In genomic region chr1:167289567-167290262, GRCm38 (mm10) we compare ENCODE assay signal across 9 mouse cellular contexts. TPM values are rescaled to one million over a fixed set of nuclear protein-coding genes. Genes with fewer than 3 reads are reported as not detected.
DNase-seq lines count a peak whose midpoint lies in the region; ATAC-seq and TF ChIP-seq lines count a peak whose summit lies in the region.
"Had no signal": no experiment of that assay in that cellular context is flagged by ENCODE, and none has a peak within 500 bp of the region (broad histone marks: within the 10 kb centered on the region; RNA-seq: fewer than 3 reads in every experiment).

No protein-coding gene starts in this region.

- 0 out of 2 replicates have a peak, but pooled peaks have one; percentile 15 for ATAC-seq in heart, embryonic 11.5 days (replicated peaks; ENCODE audit: insufficient number of reproducible peaks, low FRiP score, low TSS enrichment)
- peak; percentile 24; the same call in 1 of the 2 replicates for ATAC-seq in forebrain, postnatal 0 days
- peak; percentile 69 for ATAC-seq in midbrain, embryonic 13.5 days
- no peak for ATAC-seq in CD4-positive, CD25-positive, alpha-beta regulatory T cell, adult 4 months

- peaks cover 4% of the 10 kb centered on the region for H3K79me2 ChIP-seq in MEL (ENCODE audit: control insufficient read depth, insufficient read depth, low read length, poor library complexity)

- no peak overlapping the region for H3K4me3 ChIP-seq in heart, embryonic 11.5 days (ENCODE audit: low read depth, low read length)
- no peak overlapping the region; a peak in 1 of 4 replicates for H3K4me3 ChIP-seq in MEL (ENCODE audit: control insufficient read depth in 1 of 2, insufficient read depth in 1 of 2, low read depth in 2 of 2, low read length in 2 of 2)
- no peak overlapping the region for H3K4me3 ChIP-seq in forebrain, postnatal 0 days (ENCODE audit: low read depth, low read length)
- H3K4me3 ChIP-seq in midbrain, embryonic 13.5 days (replicated peaks) = no peak overlapping the region

- H3K4me1 ChIP-seq in heart, embryonic 11.5 days (ENCODE audit: control insufficient read depth, insufficient read depth, low read length) = peaks cover 12% of the 10 kb centered on the region; the same call in 1 of the 2 replicates
- H3K4me1 ChIP-seq in MEL (ENCODE audit: control insufficient read depth in 1 of 2, insufficient read depth in 2 of 2, low read length in 2 of 2) = peaks cover 8 to 22% of the 10 kb centered on the region in 2 experiments
- H3K4me1 ChIP-seq in forebrain, postnatal 0 days (ENCODE audit: insufficient read depth) = no peaks in the 10 kb centered on the region
- peaks cover 20% of the 10 kb centered on the region for H3K4me1 ChIP-seq in midbrain, embryonic 13.5 days (replicated peaks)

- H3K27me3 ChIP-seq in heart, embryonic 11.5 days (ENCODE audit: control insufficient read depth, insufficient read depth, low read length) = no peaks in the 10 kb centered on the region
- no peaks in the 10 kb centered on the region for H3K27me3 ChIP-seq in MEL (ENCODE audit: control insufficient read depth in 1 of 2, insufficient read depth in 2 of 2, low read length in 2 of 2)
- H3K27me3 ChIP-seq in forebrain, postnatal 0 days (ENCODE audit: insufficient read depth, low read length) = no peaks in the 10 kb centered on the region
- H3K27me3 ChIP-seq in midbrain, embryonic 13.5 days = peaks cover 5% of the 10 kb centered on the region; the same call in 1 of the 2 replicates
- H3K27me3 ChIP-seq: CH12.LX had no signal

- no peak for TF ChIP-seq RAD21 in MEL (IDR thresholded peaks at IDR 0.05; ENCODE audit: low read depth, low read length)

- no peak for TF ChIP-seq CTCF in MEL (IDR thresholded peaks at IDR 0.05 in 2 of 3, conservative IDR thresholded peaks at IDR 0.05 in 1 of 3; ENCODE audit: control insufficient read depth in 1 of 3, insufficient read depth in 1 of 3, low read depth in 2 of 3, low read length in 3 of 3, poor library complexity in 1 of 3, severe bottlenecking in 1 of 3)
- no peak for TF ChIP-seq CTCF in forebrain, postnatal 0 days (IDR thresholded peaks at IDR 0.05; ENCODE audit: low read depth)

- no peak for DNase-seq in heart, postnatal 10 days
- DNase-seq in MEL (ENCODE audit: low read depth, low spot score) = no peak
- no peak for DNase-seq in forebrain, postnatal 0 days
- DNase-seq in right cerebral cortex, adult 18-20 months = no peak
- DNase-seq in frontal cortex, postnatal 36 days (ENCODE audit: low spot score in 2 of 2) = no peak

- WGBS in heart, embryonic 11.5 days (ENCODE audit: insufficient replicate concordance) = 9% methylated on average over 11 of the region's 11 CpGs
- 6% methylated on average over 11 of the region's 11 CpGs for WGBS in forebrain, postnatal 0 days
- WGBS in midbrain, embryonic 13.5 days = 4% methylated on average over 11 of the region's 11 CpGs

- no peaks in the 10 kb centered on the region for H3K36me3 ChIP-seq in heart, embryonic 11.5 days (ENCODE audit: control insufficient read depth, insufficient read depth, low read length)
- peaks cover 0 to 15% of the 10 kb centered on the region in 2 experiments; a peak in 2 of 4 replicates for H3K36me3 ChIP-seq in MEL (ENCODE audit: control insufficient read depth in 1 of 2, insufficient read depth in 2 of 2, low read length in 2 of 2)
- H3K36me3 ChIP-seq in forebrain, postnatal 0 days (ENCODE audit: insufficient read depth) = no peaks in the 10 kb centered on the region
- no peaks in the 10 kb centered on the region for H3K36me3 ChIP-seq in midbrain, embryonic 13.5 days

- 0 out of 2 replicates have a peak overlapping the region, but pooled peaks have one; percentile 28 for H3K9ac ChIP-seq in heart, embryonic 11.5 days (ENCODE audit: low read depth, low read length)
- H3K9ac ChIP-seq in MEL (ENCODE audit: control insufficient read depth, low read depth, low read length, poor library complexity, severe bottlenecking) = 0 out of 2 replicates have a peak overlapping the region, but pooled peaks have one; percentile 9
- H3K9ac ChIP-seq in forebrain, postnatal 0 days = no peak overlapping the region
- no peak overlapping the region; the same call in 1 of the 2 replicates for H3K9ac ChIP-seq in midbrain, embryonic 13.5 days (replicated peaks)

- no peak for TF ChIP-seq POLR2A in MEL (IDR thresholded peaks at IDR 0.05; ENCODE audit: control insufficient read depth in 1 of 2, insufficient read depth in 1 of 2, low read depth in 1 of 2, low read length in 2 of 2, poor library complexity in 1 of 2)

- TF ChIP-seq EP300 in MEL (IDR thresholded peaks at IDR 0.05; ENCODE audit: low read depth in 1 of 2, low read length in 2 of 2) = no peak

- H3K4me2 ChIP-seq in heart, embryonic 11.5 days = peak overlapping the region; percentile 12
- H3K4me2 ChIP-seq in forebrain, postnatal 0 days (ENCODE audit: low read depth) = no peak overlapping the region
- peak overlapping the region; percentile 19 for H3K4me2 ChIP-seq in midbrain, embryonic 13.5 days (replicated peaks)

- no peaks in the 10 kb centered on the region for H3K9me3 ChIP-seq in heart, embryonic 11.5 days (replicated peaks; ENCODE audit: control insufficient read depth, low read length)
- H3K9me3 ChIP-seq in MEL (replicated peaks; ENCODE audit: insufficient read depth, low read length) = no peaks in the 10 kb centered on the region
- no peaks in the 10 kb centered on the region for H3K9me3 ChIP-seq in forebrain, postnatal 0 days (ENCODE audit: low read length)
- no peaks in the 10 kb centered on the region for H3K9me3 ChIP-seq in midbrain, embryonic 13.5 days

- intact Hi-C loops in heart, postnatal 10 days (cut with DNase I) = no loop called here

- no peak overlapping the region for H3K27ac ChIP-seq in heart, embryonic 11.5 days (ENCODE audit: low read depth, low read length)
- H3K27ac ChIP-seq in MEL (ENCODE audit: control insufficient read depth, low read depth, low read length) = no peak overlapping the region
- no peak overlapping the region for H3K27ac ChIP-seq in forebrain, postnatal 0 days (ENCODE audit: low read depth, low read length)
- peak overlapping the region; percentile 53; the same call in 1 of the 2 replicates for H3K27ac ChIP-seq in midbrain, embryonic 13.5 days

TF ChIP-seq in MEL, 35 proteins besides CTCF, POLR2A, EP300 and RAD21:
- TF ChIP-seq MAFK (IDR thresholded peaks at IDR 0.05; ENCODE audit: borderline replicate concordance, low read depth, low read length) (no peak), CHD2 (IDR thresholded peaks at IDR 0.05; ENCODE audit: low read length) (no peak), KAT2A (conservative IDR thresholded peaks at IDR 0.05; ENCODE audit: low read depth, low read length) (no peak), TCF12 (IDR thresholded peaks at IDR 0.05; ENCODE audit: low read depth, low read length) (no peak), ETS1 (IDR thresholded peaks at IDR 0.05; ENCODE audit: low read depth, low read length) (no peak), BHLHE40 (IDR thresholded peaks at IDR 0.05; ENCODE audit: borderline replicate concordance, low read depth, low read length) (no peak), NRF1 (IDR thresholded peaks at IDR 0.05; ENCODE audit: insufficient read depth, low read depth, low read length, poor library complexity, severe bottlenecking) (no peak), MAX (IDR thresholded peaks at IDR 0.05; ENCODE audit: low read length) (no peak), POLR2AphosphoS2 (IDR thresholded peaks at IDR 0.05; ENCODE audit: low read length) (no peak), UBTF (IDR thresholded peaks at IDR 0.05; ENCODE audit: borderline replicate concordance, insufficient read depth, low read depth, low read length) (no peak), MEF2A (IDR thresholded peaks at IDR 0.05; ENCODE audit: extremely low read depth, insufficient replicate concordance, low read depth, low read length, poor library complexity, severe bottlenecking) (no peak), RCOR1 (IDR thresholded peaks at IDR 0.05; ENCODE audit: low read depth, low read length) (no peak), USF1 (IDR thresholded peaks at IDR 0.05; ENCODE audit: low read depth, low read length) (no peak), E2F4 (IDR thresholded peaks at IDR 0.05; ENCODE audit: borderline replicate concordance, low read depth, low read length) (no peak), CHD1 (IDR thresholded peaks at IDR 0.05; ENCODE audit: low read depth, low read length) (no peak), ZKSCAN1 (IDR thresholded peaks at IDR 0.05; ENCODE audit: low read depth, low read length) (no peak), HCFC1 (IDR thresholded peaks at IDR 0.05; ENCODE audit: low read depth, low read length) (no peak), MXI1 (IDR thresholded peaks at IDR 0.05; ENCODE audit: low read depth, low read length) (no peak)

RNA-seq across cellular contexts. Expression of gene Uck2, which starts 4.6 kb away (rescaled TPM):
- polyA plus RNA-seq in heart, embryonic 11.5 days (2014; fragmentation: Nextera tagmentation; extraction: Ambion mirVana) = 66.6 and 71.2 TPM in 2 replicates
- 10 to 100 TPM; 55.1 to 56.9 TPM for total RNA-seq in heart, postnatal 10 days (2021)
- 191 and 213 TPM in 2 replicates for total RNA-seq in MEL (2012; rRNA removed)
- 100 to 1,000 TPM; 290 to 643 TPM for polyA plus RNA-seq in MEL (2012; ENCODE audit: insufficient read depth in 1 of 2, insufficient read length in 2 of 2, low read depth in 1 of 2, low replicate concordance in 2 of 2, missing spikeins in 1 of 2)
- 80.7 and 82.2 TPM in 2 replicates for total RNA-seq in forebrain, postnatal 0 days (2014; rRNA removed)
- polyA plus RNA-seq in forebrain, postnatal 0 days (2015; fragmentation: Nextera tagmentation; extraction: Ambion mirVana) = 48.2 and 59.3 TPM in 2 replicates
- polyA plus RNA-seq in midbrain, embryonic 13.5 days (2015; fragmentation: Nextera tagmentation; extraction: Ambion mirVana) = 67.6 and 70.1 TPM in 2 replicates
- polyA plus RNA-seq in CD4-positive, CD25-positive, alpha-beta regulatory T cell, adult 4 months (2017; shearing (Covaris generic)) = 10 to 100 TPM; 24.0 to 35.0 TPM

RNA-seq across cellular contexts. Expression of gene Tmco1, which starts 18.5 kb away (rescaled TPM):
- polyA plus RNA-seq in heart, embryonic 11.5 days (2014; fragmentation: Nextera tagmentation; extraction: Ambion mirVana) = 96.1 and 98.9 TPM in 2 replicates
- 10 to 100 TPM; 84.6 to 94.3 TPM for total RNA-seq in heart, postnatal 10 days (2021)
- 126 and 128 TPM in 2 replicates for total RNA-seq in MEL (2012; rRNA removed)
- polyA plus RNA-seq in MEL (2012; ENCODE audit: insufficient read depth in 1 of 2, insufficient read length in 2 of 2, low read depth in 1 of 2, low replicate concordance in 2 of 2, missing spikeins in 1 of 2) = 100 to 1,000 TPM in 1 of 2 experiments, not detected in 1; 110 TPM
- 55.2 and 60.4 TPM in 2 replicates for total RNA-seq in forebrain, postnatal 0 days (2014; rRNA removed)
- polyA plus RNA-seq in forebrain, postnatal 0 days (2015; fragmentation: Nextera tagmentation; extraction: Ambion mirVana) = 70.0 and 76.7 TPM in 2 replicates
- 75.3 and 76.9 TPM in 2 replicates for polyA plus RNA-seq in midbrain, embryonic 13.5 days (2015; fragmentation: Nextera tagmentation; extraction: Ambion mirVana)
- 100 to 1,000 TPM; 102 to 115 TPM for polyA plus RNA-seq in CD4-positive, CD25-positive, alpha-beta regulatory T cell, adult 4 months (2017; shearing (Covaris generic))

Comparison
In these comparisons a context has a peak if more than half of its experiments do, and no peak if none do; other contexts are left out.
1. H3K9ac ChIP-seq: peak in heart, embryonic 11.5 days (single experiment) and MEL (single experiment); none in forebrain, postnatal 0 days (single experiment) and midbrain, embryonic 13.5 days (single experiment).